Mouse (Mus musculus) heart, embryonic 12.5 days (tissue): Measurements from ENCODE around the gene Lrpprc. TPM values are rescaled to one million over a fixed set of nuclear protein-coding genes. Genes with fewer than 3 reads are reported as not detected.

Source experiments
- ATAC-seq: fragments of 200-750 bp; cut with Nextera tagmentation; 2 replicates; pipeline ENCODE4 v1.8.0; 2017; ENCODE audit warnings: moderate TSS enrichment, moderate library complexity; ENCODE audit not compliant: insufficient number of reproducible peaks, low FRiP score
- H3K27ac ChIP-seq: fragments of 300-500 bp; sonication (generic); 2 replicates; pipeline ENCODE4 v1.5.1; 2016; ENCODE audit warnings: mild to moderate bottlenecking, moderate library complexity; ENCODE audit not compliant: poor library complexity, severe bottlenecking
- H3K27me3 ChIP-seq: fragments of 300-500 bp; sonication (generic); replicated peaks from 2 replicates; pipeline ENCODE4 v1.6.1; 2016; ENCODE audit warnings: mild to moderate bottlenecking, moderate library complexity
- H3K36me3 ChIP-seq: fragments of 300-500 bp; sonication (generic); 2 replicates; pipeline ENCODE4 v1.6.1; 2016; ENCODE audit warnings: mild to moderate bottlenecking, moderate library complexity
- H3K4me1 ChIP-seq: fragments of 300-500 bp; sonication (generic); replicated peaks from 2 replicates; pipeline ENCODE4 v1.6.1; 2016; ENCODE audit warnings: mild to moderate bottlenecking
- H3K4me2 ChIP-seq: fragments of 300-500 bp; sonication (generic); 2 replicates; pipeline ENCODE4 v1.6.1; 2016; ENCODE audit warnings: mild to moderate bottlenecking, moderate library complexity
- H3K4me3 ChIP-seq: fragments of 300-500 bp; sonication (generic); 2 replicates; pipeline ENCODE4 v1.5.1; 2016; ENCODE audit warnings: mild to moderate bottlenecking
- H3K9ac ChIP-seq: fragments of 300-500 bp; sonication (generic); 2 replicates; pipeline ENCODE4 v1.6.1; 2016; ENCODE audit warnings: mild to moderate bottlenecking, moderate library complexity
- H3K9me3 ChIP-seq: fragments of 300-500 bp; sonication (generic); replicated peaks from 2 replicates; pipeline ENCODE4 v1.6.1; 2016; ENCODE audit warnings: mild to moderate bottlenecking, moderate library complexity
- WGBS: fragments of 180-500 bp; shearing (Covaris S2); methylation state at CpG from one replicate; pipeline ENCODE4 v1.1.7; 2016; 5-methylcytosine and 5-hydroxymethylcytosine counted together
- polyA plus RNA-seq: library from polyadenylated mRNA; unstranded; fragments of >200 nt; fragmentation: Nextera tagmentation; extraction: Ambion mirVana; gene quantifications from 2 replicates; pipeline ENCODE4 v1.2.1, GENCODE M21; 2016

Gene Lrpprc
- polyA plus RNA-seq, 1 experiment from 2014 or later = 73.9 TPM

- Histone ChIP-seq H3K27me3 (no peaks in the 10 kb centered on the region), H3K27ac (no peak overlapping the region), H3K36me3 (peaks cover 50% of the 10 kb centered on the region), H3K9me3 (no peaks in the 10 kb centered on the region), H3K4me3 (no peak overlapping the region), H3K4me1 (peaks cover 4% of the 10 kb centered on the region), H3K4me2 (no peak overlapping the region), H3K9ac (no peak overlapping the region)
- 81% methylated on average over 16 of the region's 16 CpGs for WGBS
- ATAC-seq = no peak
Observed at GRCm38 (mm10) chr17:84716252-84716872, 74.2 kb downstream of the Lrpprc start.

- 82% methylated on average over 4 of the region's 4 CpGs for WGBS
- Histone ChIP-seq H3K4me1 (peaks cover 4% of the 10 kb centered on the region), H3K27me3 (no peaks in the 10 kb centered on the region), H3K9me3 (no peaks in the 10 kb centered on the region), H3K27ac (no peak overlapping the region), H3K9ac (no peak overlapping the region), H3K36me3 (peaks cover 44% of the 10 kb centered on the region), H3K4me3 (no peak overlapping the region), H3K4me2 (no peak overlapping the region)
- no peak for ATAC-seq
Observed at GRCm38 (mm10) chr17:84714930-84715329, 75.7 kb downstream of the Lrpprc start.

- Histone ChIP-seq H3K9ac (no peak overlapping the region), H3K27ac (no peak overlapping the region), H3K4me2 (no peak overlapping the region), H3K27me3 (no peaks in the 10 kb centered on the region), H3K4me1 (peaks cover 4% of the 10 kb centered on the region), H3K36me3 (peaks cover 54% of the 10 kb centered on the region), H3K9me3 (no peaks in the 10 kb centered on the region), H3K4me3 (no peak overlapping the region)
- 88% methylated on average over 18 of the region's 18 CpGs for WGBS
- no peak for ATAC-seq
Observed at GRCm38 (mm10) chr17:84713563-84714164, 76.9 kb downstream of the Lrpprc start.

GRCm38 (mm10) chr17:84709403-84709851 lies 81.2 kb downstream of the Lrpprc start:
- H3K4me3 ChIP-seq = no peak overlapping the region
- WGBS = 71% methylated on average over 17 of the region's 17 CpGs
- no peaks in the 10 kb centered on the region for H3K27me3 ChIP-seq
- no peak overlapping the region for H3K4me2 ChIP-seq
- H3K9me3 ChIP-seq = no peaks in the 10 kb centered on the region
- no peak for ATAC-seq
- H3K9ac ChIP-seq = no peak overlapping the region
- H3K27ac ChIP-seq = no peak overlapping the region
- no peaks in the 10 kb centered on the region for H3K4me1 ChIP-seq
- peaks cover 61% of the 10 kb centered on the region for H3K36me3 ChIP-seq

GRCm38 (mm10) chr17:84708818-84709217 lies 81.8 kb downstream of the Lrpprc start:
- peaks cover 61% of the 10 kb centered on the region for H3K36me3 ChIP-seq
- no peaks in the 10 kb centered on the region for H3K9me3 ChIP-seq
- H3K4me2 ChIP-seq = no peak overlapping the region
- H3K4me3 ChIP-seq = no peak overlapping the region
- H3K27me3 ChIP-seq = no peaks in the 10 kb centered on the region
- 88% methylated on average over 7 of the region's 7 CpGs for WGBS
- ATAC-seq = no peak
- H3K4me1 ChIP-seq = no peaks in the 10 kb centered on the region
- H3K27ac ChIP-seq = no peak overlapping the region
- H3K9ac ChIP-seq = no peak overlapping the region

GRCm38 (mm10) chr17:84707407-84707806 lies 83.2 kb downstream of the Lrpprc start:
- H3K27ac ChIP-seq = no peak overlapping the region
- H3K27me3 ChIP-seq = no peaks in the 10 kb centered on the region
- no peak overlapping the region for H3K4me3 ChIP-seq
- H3K9ac ChIP-seq = no peak overlapping the region
- peaks cover 58% of the 10 kb centered on the region for H3K36me3 ChIP-seq
- 63% methylated on average over 4 of the region's 4 CpGs for WGBS
- no peak for ATAC-seq
- H3K9me3 ChIP-seq = no peaks in the 10 kb centered on the region
- H3K4me1 ChIP-seq = no peaks in the 10 kb centered on the region
- no peak overlapping the region for H3K4me2 ChIP-seq

- H3K9me3 ChIP-seq = no peaks in the 10 kb centered on the region
- H3K4me2 ChIP-seq = no peak overlapping the region
- H3K4me1 ChIP-seq = no peaks in the 10 kb centered on the region
- H3K4me3 ChIP-seq = no peak overlapping the region
- peaks cover 32% of the 10 kb centered on the region for H3K27me3 ChIP-seq
- H3K27ac ChIP-seq = no peak overlapping the region
- WGBS = 26% methylated on average over 5 of the region's 5 CpGs
- H3K9ac ChIP-seq = no peak overlapping the region
- H3K36me3 ChIP-seq = peaks cover 5% of the 10 kb centered on the region; the same call in 1 of the 2 replicates
- ATAC-seq = no peak
Observed at GRCm38 (mm10) chr17:84698727-84699126, 91.9 kb downstream of the Lrpprc start.

GRCm38 (mm10) chr17:84696537-84696936 lies 94.1 kb downstream of the Lrpprc start:
- ATAC-seq = no peak
- H3K9me3 ChIP-seq = no peaks in the 10 kb centered on the region
- peaks cover 50% of the 10 kb centered on the region for H3K27me3 ChIP-seq
- no peaks in the 10 kb centered on the region for H3K36me3 ChIP-seq
- WGBS = 70% methylated on average over 6 of the region's 6 CpGs
- no peak overlapping the region for H3K4me2 ChIP-seq
- no peak overlapping the region for H3K27ac ChIP-seq
- no peak overlapping the region for H3K4me3 ChIP-seq
- no peak overlapping the region for H3K9ac ChIP-seq
- H3K4me1 ChIP-seq = peaks cover 9% of the 10 kb centered on the region; the same call in 1 of the 2 replicates

GRCm38 (mm10) chr17:84693741-84694140 lies 96.8 kb downstream of the Lrpprc start:
- no peak for ATAC-seq
- Histone ChIP-seq H3K27ac (no peak overlapping the region), H3K4me1 (peaks cover 9% of the 10 kb centered on the region; the same call in 1 of the 2 replicates), H3K4me3 (no peak overlapping the region), H3K9me3 (no peaks in the 10 kb centered on the region), H3K27me3 (peaks cover 53% of the 10 kb centered on the region), H3K36me3 (no peaks in the 10 kb centered on the region), H3K4me2 (no peak overlapping the region), H3K9ac (no peak overlapping the region)
- 56% methylated on average over 2 of the region's 2 CpGs for WGBS

GRCm38 (mm10) chr17:84690111-84690510 lies 100.5 kb downstream of the Lrpprc start:
- Histone ChIP-seq H3K4me3 (no peak overlapping the region), H3K9me3 (no peaks in the 10 kb centered on the region), H3K27ac (no peak overlapping the region), H3K27me3 (peaks cover 39% of the 10 kb centered on the region), H3K4me1 (peaks cover 10% of the 10 kb centered on the region), H3K36me3 (no peaks in the 10 kb centered on the region), H3K9ac (no peak overlapping the region), H3K4me2 (no peak overlapping the region)
- no peak for ATAC-seq
- 85% methylated on average over 5 of the region's 5 CpGs for WGBS

- Histone ChIP-seq H3K4me2 (no peak overlapping the region), H3K4me3 (no peak overlapping the region), H3K27ac (no peak overlapping the region), H3K27me3 (peaks cover 31% of the 10 kb centered on the region), H3K36me3 (no peaks in the 10 kb centered on the region), H3K9ac (no peak overlapping the region), H3K4me1 (peaks cover 18% of the 10 kb centered on the region), H3K9me3 (no peaks in the 10 kb centered on the region)
- ATAC-seq = no peak
- WGBS = 86% methylated on average over 5 of the region's 5 CpGs
Observed at GRCm38 (mm10) chr17:84689316-84689715, 101.3 kb downstream of the Lrpprc start.
